Mouse (Mus musculus) heart, adult 2 months (tissue): ENCODE results near the gene Abhd5. TPM values are rescaled to one million over a fixed set of nuclear protein-coding genes. Genes with fewer than 3 reads are reported as not detected.

Experiments
- DNase-seq, 2 experiments: peaks; one replicate each; pipeline ENCODE4 v3.0.0; 2021
- H3K27ac ChIP-seq: fragments of 200-600 bp; 2 replicates; pipeline ENCODE4 v1.8.1; 2022
- H3K27me3 ChIP-seq: fragments of 200-500 bp; 2 replicates; pipeline ENCODE4 v1.6.1; 2012; ENCODE audit warnings: mild to moderate bottlenecking, low read length, inconsistent platforms, mixed read lengths; ENCODE audit not compliant: control insufficient read depth, insufficient read depth
- H3K36me3 ChIP-seq: fragments of 200-500 bp; 2 replicates; pipeline ENCODE4 v1.6.1; 2012; ENCODE audit warnings: low read length, inconsistent platforms; ENCODE audit not compliant: control insufficient read depth, insufficient read depth
- H3K4me1 ChIP-seq: fragments of 200-500 bp; 2 replicates; pipeline ENCODE4 v1.6.1; 2011; ENCODE audit warnings: low read length; ENCODE audit not compliant: control insufficient read depth, insufficient read depth
- H3K4me3 ChIP-seq: fragments of 200-600 bp; 2 replicates; pipeline ENCODE4 v1.8.1; 2022
- H3K79me2 ChIP-seq: fragments of 200-500 bp; replicated peaks from 2 replicates; pipeline ENCODE4 v1.6.1; 2012; ENCODE audit warnings: mild to moderate bottlenecking, inconsistent platforms, low read length, moderate library complexity, mixed read lengths; ENCODE audit not compliant: control insufficient read depth, insufficient read depth
- H3K9ac ChIP-seq: fragments of 200-500 bp; 2 replicates; pipeline ENCODE4 v1.6.1; 2012; ENCODE audit warnings: low read depth, mild to moderate bottlenecking, control low read depth, inconsistent platforms, low read length, mixed read lengths
- CTCF ChIP-seq: fragments of 200-600 bp; IDR thresholded peaks from 2 replicates; pipeline ENCODE4 v1.8.1; 2022; ENCODE audit warnings: antibody characterized with exemption, mild to moderate bottlenecking, moderate library complexity
- EP300 ChIP-seq: fragments of 200-500 bp; IDR thresholded peaks from 2 replicates; pipeline ENCODE4 v1.6.1; 2011; ENCODE audit warnings: low read depth, low read length, control low read depth; ENCODE audit not compliant: insufficient read depth
- POLR2A ChIP-seq: fragments of 200-500 bp; IDR thresholded peaks from 2 replicates; pipeline ENCODE4 v1.6.1; 2011; ENCODE audit warnings: mild to moderate bottlenecking, low read depth, low read length, control low read depth; ENCODE audit not compliant: insufficient read depth
- WGBS: fragments of 180-500 bp; shearing (Covaris S2); methylation state at CpG from one replicate; pipeline ENCODE4 v1.1.7; 2018; 5-methylcytosine and 5-hydroxymethylcytosine counted together
- intact Hi-C: fragments of 180-260 bp; cut with DNase I; formaldehyde crosslinking; loops from one replicate; pipeline ENCODE4 v1.15.1; 2025
- polyA plus RNA-seq: library from polyadenylated mRNA; depleted of rRNA; stranded (reverse); fragments of >200 nt; gene quantifications from 2 replicates; pipeline ENCODE4 v1.2.3, GENCODE M21; 2012
- total RNA-seq, 2 experiments: library from RNA; stranded (reverse); gene quantifications; 2 replicates each; pipeline ENCODE4 v1.2.3; 2021

Gene Abhd5
- total and polyA plus RNA-seq, 3 experiments = 31.8 to 63.2 (median 53.3) TPM

GRCm38 (mm10) chr9:122401239-122401638, 49.8 kb downstream of the Abhd5 start:
- TF ChIP-seq POLR2A (no peak), EP300 (no peak), CTCF (no peak)
- Histone ChIP-seq H3K27ac (no peak overlapping the region), H3K4me1 (no peaks in the 10 kb centered on the region), H3K27me3 (no peaks in the 10 kb centered on the region), H3K79me2 (no peaks in the 10 kb centered on the region), H3K4me3 (no peak overlapping the region), H3K36me3 (no peaks in the 10 kb centered on the region), H3K9ac (no peak overlapping the region)
- no peak for DNase-seq
- intact Hi-C loops = no loop called here
- WGBS = 80% methylated on average over 4 of the region's 4 CpGs

- Histone ChIP-seq H3K79me2 (no peaks in the 10 kb centered on the region), H3K4me3 (no peak overlapping the region), H3K9ac (no peak overlapping the region), H3K36me3 (no peaks in the 10 kb centered on the region), H3K27ac (no peak overlapping the region), H3K4me1 (no peaks in the 10 kb centered on the region), H3K27me3 (no peaks in the 10 kb centered on the region)
- WGBS = 87% methylated on average over 16 of the region's 16 CpGs
- TF ChIP-seq CTCF (no peak), POLR2A (no peak), EP300 (no peak)
- DNase-seq = no peak
- intact Hi-C loops = no loop called here
Measured at GRCm38 (mm10) chr9:122410437-122411175, 59.2 kb downstream of the Abhd5 start.

GRCm38 (mm10) chr9:122414648-122415047, 63.2 kb downstream of the Abhd5 start:
- no peaks in the 10 kb centered on the region for H3K79me2 ChIP-seq
- intact Hi-C loops = no loop called here
- no peak overlapping the region for H3K27ac ChIP-seq
- TF ChIP-seq CTCF (no peak), POLR2A (no peak)
- 89% methylated on average over 1 of the region's 1 CpGs for WGBS
- no peak overlapping the region for H3K4me3 ChIP-seq
- no peaks in the 10 kb centered on the region for H3K4me1 ChIP-seq
- H3K9ac ChIP-seq = no peak overlapping the region
- no peak for DNase-seq
- no peaks in the 10 kb centered on the region for H3K36me3 ChIP-seq
- no peaks in the 10 kb centered on the region for H3K27me3 ChIP-seq

GRCm38 (mm10) chr9:122415056-122415775, 63.8 kb downstream of the Abhd5 start:
- no peak for DNase-seq
- no peak for TF ChIP-seq POLR2A
- no peak for TF ChIP-seq EP300
- TF ChIP-seq CTCF = no peak
- Histone ChIP-seq H3K9ac (no peak overlapping the region), H3K4me3 (no peak overlapping the region), H3K79me2 (no peaks in the 10 kb centered on the region), H3K4me1 (no peaks in the 10 kb centered on the region), H3K36me3 (no peaks in the 10 kb centered on the region), H3K27me3 (no peaks in the 10 kb centered on the region), H3K27ac (no peak overlapping the region)
- 77% methylated on average over 8 of the region's 8 CpGs for WGBS
- intact Hi-C loops = no loop called here

- WGBS = 61% methylated on average over 2 of the region's 2 CpGs
- TF ChIP-seq POLR2A (no peak), CTCF (no peak), EP300 (no peak)
- intact Hi-C loops = no loop called here
Measured at GRCm38 (mm10) chr9:122416617-122417016, 65.2 kb downstream of the Abhd5 start.

GRCm38 (mm10) chr9:122420195-122420756, 68.9 kb downstream of the Abhd5 start:
- intact Hi-C loops = loop anchor here (2.0 kb wide), 1 partner anchor 309 kb away; no protein-coding TSS in a partner anchor
- H3K27ac ChIP-seq = no peak overlapping the region

More at GRCm38 (mm10) chr9:122416617-122417016, 65.2 kb downstream of the Abhd5 start:
- Histone ChIP-seq H3K4me3 (no peak overlapping the region), H3K27me3 (no peaks in the 10 kb centered on the region), H3K9ac (no peak overlapping the region), H3K79me2 (no peaks in the 10 kb centered on the region), H3K4me1 (no peaks in the 10 kb centered on the region), H3K27ac (no peak overlapping the region), H3K36me3 (no peaks in the 10 kb centered on the region)
- DNase-seq = no peak

More at GRCm38 (mm10) chr9:122420195-122420756, 68.9 kb downstream of the Abhd5 start:
- Histone ChIP-seq H3K4me1 (no peaks in the 10 kb centered on the region), H3K36me3 (no peaks in the 10 kb centered on the region), H3K79me2 (no peaks in the 10 kb centered on the region), H3K9ac (no peak overlapping the region), H3K27me3 (no peaks in the 10 kb centered on the region), H3K4me3 (no peak overlapping the region)
- no peak for TF ChIP-seq CTCF
- no peak for TF ChIP-seq POLR2A
- TF ChIP-seq EP300 = no peak
- DNase-seq = no peak
- 66% methylated on average over 5 of the region's 5 CpGs for WGBS
